Mouse (Mus musculus): ENCODE data around the gene Neu4.
"Not testable (repeated sequence)": the region's sequence is repeated elsewhere in the genome, so short reads cannot be mapped to it uniquely, and the experiment has no call there.

Gene Neu4

DNA sequence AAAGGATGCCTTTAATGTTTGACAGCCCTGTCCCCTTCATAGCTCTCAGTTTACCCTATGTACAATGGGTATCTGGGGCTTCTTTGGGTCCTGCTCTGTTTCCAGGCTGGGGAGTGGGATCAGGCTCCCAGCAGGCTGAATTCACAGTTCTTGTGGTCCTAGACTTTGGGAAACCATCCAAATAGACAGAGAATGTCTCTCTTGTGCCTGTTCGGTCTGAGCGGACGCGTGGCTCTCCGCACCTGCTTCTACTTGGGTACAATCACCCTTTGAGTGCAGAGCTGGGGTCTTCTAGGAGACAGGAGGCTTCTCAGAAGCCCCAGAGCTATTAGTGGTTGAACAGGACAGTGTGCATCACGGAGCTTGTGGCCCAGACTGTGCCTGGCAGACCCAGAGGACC, at the start of gene Neu4:
Gene Neu4 (plus strand): TSS at position 301 of the 400 bp plus-strand sequence.
- no peak for DNase-seq (ENCODE audit: low spot score in 2 of 2)

DNA sequence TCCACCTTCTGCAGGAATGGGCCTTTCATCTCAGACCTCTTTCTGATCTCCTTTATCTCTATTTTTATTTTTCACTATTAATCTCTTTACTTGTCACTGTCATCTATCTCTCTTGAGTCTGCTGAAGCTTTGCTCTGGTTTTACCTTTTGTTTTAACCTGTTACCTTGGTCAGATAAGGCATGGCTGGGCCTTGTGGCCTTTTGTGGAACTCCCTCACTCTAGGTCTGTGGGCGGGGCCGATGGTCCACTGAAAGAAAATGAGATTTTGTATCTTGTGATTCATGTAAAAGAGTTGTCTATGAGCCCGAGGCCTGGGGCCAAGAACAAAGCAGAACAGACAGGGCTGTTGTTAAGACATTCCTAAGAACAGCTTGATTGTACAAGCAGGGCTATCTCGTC, 49.5 kb upstream of the Neu4 start:
- not testable (repeated sequence) for DNase-seq (ENCODE audit: low spot score in 2 of 2)

DNA sequence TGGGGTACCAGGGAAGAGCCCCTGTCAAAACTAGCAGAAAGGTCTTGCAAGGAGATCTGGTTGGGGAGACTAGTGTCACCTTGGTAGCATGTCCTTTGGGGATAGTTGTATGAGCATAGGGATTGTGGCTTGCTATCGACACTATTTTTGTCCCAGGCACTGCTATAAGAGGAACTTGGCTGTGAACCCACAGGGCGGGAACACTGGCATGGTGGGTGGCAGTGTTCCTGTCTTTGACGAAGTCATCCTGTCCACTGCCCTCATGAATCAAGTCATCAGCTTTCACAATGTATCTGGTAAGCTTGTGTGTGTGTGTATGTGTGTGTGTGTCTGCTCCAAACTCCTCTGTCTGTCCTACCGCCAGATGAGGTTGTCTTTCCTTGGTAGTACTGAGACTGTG, 44.5 kb upstream of the Neu4 start:
- DNase-seq (ENCODE audit: low spot score in 2 of 2), result not testable (repeated sequence)

DNA sequence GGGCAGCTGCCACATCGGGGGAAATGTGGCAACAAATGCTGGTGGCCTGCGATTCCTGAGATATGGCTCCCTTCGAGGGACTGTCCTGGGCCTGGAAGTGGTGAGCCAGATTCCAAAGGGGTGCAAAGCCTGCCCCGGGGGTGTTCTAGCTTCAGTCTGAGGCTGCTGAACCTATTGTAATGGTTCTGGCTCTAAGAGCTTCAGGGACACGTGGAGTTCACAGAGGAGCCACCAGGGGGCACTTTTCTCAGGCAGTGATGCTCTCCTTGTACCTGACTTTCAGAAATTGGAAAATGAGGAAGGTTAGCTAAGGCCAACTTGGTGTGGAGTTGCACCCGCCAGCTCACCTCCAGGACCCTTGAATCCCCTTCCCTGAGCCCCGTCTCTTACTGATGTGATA, 42.0 kb upstream of the Neu4 start:
- not testable (repeated sequence) for DNase-seq (ENCODE audit: low spot score in 2 of 2)

DNA sequence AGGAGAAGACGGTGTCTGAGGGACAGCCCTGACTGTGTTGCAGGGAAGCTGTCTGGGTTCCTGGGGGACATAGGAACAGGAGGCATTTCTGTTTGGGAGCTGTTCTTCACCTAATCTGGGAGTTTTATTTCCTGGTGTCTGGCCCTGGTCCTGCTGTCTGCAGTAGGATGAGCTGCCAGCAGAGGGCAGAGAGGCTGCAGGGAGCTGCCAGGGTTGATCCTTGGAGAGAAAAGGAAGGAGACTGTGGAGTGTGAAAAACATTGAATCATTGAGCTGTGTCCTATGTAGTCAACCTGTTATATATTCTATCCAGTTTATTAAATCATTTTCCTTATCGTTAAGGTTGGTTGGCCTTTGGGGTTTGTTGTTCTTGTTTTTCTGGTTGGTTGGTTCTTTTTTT, 39.3 kb upstream of the Neu4 start:
- not testable (repeated sequence) for DNase-seq (ENCODE audit: low spot score in 2 of 2)

DNA sequence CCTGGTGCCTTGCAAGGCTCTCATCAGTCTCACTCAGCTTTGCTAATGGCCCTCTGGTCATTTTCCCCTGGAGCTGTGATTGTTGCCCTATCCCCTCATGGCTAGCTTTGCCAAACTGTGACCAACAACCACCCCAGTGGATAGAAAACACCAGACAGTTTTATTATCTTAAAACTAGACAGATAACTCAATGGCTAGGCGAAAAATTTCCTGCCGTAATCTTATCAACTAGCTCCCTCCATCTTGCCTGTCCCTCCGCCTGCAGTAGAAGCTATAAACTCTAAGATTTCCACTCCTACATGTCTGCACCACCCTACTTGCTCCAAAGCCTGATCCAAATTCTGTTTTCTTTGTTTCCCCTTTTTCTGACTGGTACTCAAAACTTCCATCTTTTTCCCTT, 34.1 kb upstream of the Neu4 start:
- no peak for DNase-seq (ENCODE audit: low spot score in 2 of 2)

DNA sequence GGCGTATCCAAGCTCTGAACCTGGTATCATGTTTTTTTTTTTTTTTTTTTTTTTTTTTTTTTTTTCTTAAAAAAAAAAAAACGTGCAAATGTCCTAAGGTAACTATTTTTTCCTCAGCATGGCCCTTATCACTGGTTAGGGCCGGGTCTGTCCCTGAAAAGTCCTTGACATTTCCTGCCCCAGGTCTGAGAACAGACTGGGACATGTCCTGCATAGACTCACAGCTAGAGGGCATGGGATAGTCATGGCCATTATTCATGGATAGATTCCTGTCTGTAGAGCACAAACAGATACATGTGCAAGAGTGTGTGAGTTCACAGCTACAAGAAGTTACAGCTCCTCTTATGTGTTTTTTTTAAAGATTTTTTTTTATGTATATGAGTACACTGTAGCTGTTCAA, 31.5 kb upstream of the Neu4 start:
- DNase-seq (ENCODE audit: low spot score in 2 of 2), result no peak

DNA sequence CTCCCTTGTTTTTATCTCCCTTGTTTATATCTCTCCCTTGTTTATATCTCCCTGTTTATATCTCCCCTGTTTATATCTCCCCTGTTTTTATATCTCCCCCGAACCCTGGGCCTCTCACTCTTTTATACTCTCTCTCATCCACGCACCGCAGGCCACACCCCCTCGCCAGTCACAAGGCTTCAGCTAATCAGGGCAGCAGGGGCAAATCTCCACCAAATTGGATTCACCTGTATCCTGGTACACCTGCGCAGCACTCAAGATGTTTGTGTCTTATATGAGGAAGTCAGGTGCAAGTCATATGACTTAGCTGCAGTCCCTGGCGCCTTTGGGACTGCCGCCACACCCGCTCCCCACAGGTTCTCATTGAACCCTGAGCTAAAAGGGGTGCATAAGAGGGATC, 30.0 kb upstream of the Neu4 start, which contains the start of gene Gal3st2c:
Gene Gal3st2c (plus strand): TSS at position 301 of the 400 bp plus-strand sequence.
- not testable (repeated sequence) for DNase-seq (ENCODE audit: low spot score in 2 of 2)

DNA sequence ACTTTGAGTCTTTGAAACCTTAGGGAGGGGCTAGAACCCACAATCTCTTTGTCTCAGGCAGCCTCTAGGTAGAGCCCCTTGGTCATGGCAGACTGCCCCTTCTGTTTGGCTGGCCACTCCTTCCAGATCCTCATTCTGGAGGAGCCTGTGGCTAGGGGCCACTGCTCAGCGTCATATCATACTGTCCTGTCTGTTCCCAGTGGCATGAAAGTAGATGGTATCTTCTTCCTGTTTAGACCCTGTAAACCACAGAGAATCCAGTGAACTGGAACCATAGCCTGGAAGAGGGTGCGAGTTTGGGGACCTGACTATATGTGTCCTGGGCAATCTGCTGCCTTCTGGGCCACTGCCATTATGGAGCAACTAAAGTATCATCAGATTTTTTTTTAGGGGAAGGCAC, 29.2 kb upstream of the Neu4 start:
- not testable (repeated sequence) for DNase-seq (ENCODE audit: low spot score in 2 of 2)

DNA sequence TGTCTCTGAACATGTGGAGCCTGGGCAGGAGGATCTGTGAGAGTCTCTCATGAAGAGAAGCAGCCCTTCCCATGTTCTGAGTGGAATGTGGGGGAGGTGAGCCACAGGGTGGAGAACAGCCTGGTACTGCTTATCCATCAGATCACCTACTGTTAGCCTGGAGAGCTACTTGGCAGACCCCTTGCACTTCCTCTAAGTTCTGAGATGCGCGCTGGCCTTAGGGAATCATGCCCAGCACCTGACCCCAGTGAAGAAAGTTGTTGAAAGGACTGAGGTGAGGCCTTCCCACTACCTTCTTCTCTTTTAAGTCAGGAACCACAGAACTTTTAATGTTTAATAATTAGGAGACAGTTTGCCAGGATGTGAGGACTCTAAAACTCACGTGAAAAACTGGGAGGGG, 28.8 kb upstream of the Neu4 start:
- DNase-seq (ENCODE audit: low spot score in 2 of 2), result not testable (repeated sequence)

DNA sequence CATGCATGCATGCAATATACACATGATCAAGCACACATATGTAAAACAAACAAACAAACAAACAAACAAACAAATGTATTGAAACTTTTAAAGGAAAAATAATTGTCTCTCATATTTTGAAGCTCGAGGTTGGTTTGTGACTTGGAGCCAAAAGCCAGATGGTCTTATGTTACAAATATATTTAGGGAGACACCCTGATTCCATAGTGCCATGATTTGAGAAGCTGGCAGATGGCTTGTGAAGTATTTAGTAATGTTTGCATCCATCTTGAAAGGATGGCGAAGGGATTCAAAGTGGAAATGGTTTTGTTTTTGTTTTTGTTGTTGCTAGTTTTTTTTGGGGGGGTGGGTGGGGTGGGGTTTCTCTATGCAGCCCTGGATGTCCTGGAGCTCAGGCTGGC, 19.2 kb upstream of the Neu4 start:
- no peak for DNase-seq (ENCODE audit: low spot score in 2 of 2)

DNA sequence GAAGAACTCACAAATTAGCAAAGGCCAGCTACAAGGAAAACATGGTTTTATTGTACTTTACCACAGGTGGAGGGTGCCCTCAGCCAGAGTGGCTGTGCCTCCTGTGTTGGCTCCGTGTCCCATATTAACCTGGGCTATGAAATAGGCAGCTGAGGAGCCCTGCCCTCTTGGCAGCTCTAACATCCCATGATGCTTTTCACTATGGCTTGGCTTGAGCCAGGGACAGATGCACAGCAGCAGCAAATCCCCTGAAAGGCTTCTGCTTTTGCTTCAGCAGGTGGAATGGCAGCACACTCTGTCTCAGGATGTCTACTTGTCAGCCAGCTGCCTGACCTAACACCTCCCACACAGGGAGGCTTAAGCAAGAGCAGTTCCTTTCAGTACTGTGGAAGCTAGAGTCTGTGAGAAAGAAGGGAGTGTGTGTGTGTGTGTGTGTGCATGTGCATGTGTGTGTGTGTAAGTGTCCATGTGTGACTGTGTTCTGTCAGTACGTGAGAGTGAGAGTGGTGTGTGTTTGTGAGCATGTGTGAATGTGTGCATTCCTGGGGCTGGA, 14.2 kb upstream of the Neu4 start:
- not testable (repeated sequence) for DNase-seq (ENCODE audit: low spot score in 2 of 2)

DNA sequence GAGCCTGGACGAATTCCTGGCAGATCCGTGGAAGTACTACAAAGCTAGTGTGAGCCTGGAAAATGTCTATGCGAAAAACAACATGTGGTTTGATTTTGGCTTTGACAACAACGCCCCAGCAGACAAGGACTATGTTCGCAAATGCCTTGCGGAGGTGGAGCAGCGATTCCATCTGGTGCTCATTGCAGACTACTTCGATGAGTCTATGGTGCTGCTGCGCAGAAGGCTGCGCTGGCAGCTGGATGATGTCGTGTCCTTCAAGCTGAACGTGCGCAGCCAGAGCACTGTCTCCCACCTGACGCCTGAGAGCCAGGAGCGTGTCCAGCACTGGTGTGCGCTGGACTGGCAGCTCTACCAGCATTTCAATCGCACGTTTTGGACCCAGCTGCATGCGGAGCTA, 11.4 kb upstream of the Neu4 start:
- DNase-seq (ENCODE audit: low spot score in 2 of 2), result peak; percentile 41 to 57

DNA sequence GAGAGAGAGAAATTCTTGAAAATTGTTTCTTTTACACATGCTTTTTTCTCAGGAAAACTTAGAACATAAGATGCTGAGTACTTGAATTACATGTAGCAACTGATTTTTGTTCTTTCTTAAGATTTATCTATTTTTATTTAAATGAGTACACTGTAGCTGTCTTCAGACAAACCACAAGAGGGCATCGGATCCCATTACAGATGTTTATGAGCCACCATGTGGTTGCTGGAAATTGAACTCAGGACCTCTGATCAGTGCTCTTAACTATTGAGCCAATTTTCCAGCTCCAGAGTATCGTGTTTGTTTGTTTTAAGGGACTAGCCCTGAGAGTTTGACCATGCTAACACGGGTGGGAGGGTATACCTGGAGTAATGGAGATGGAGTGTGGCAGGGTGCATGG, 8.6 kb upstream of the Neu4 start:
- DNase-seq (ENCODE audit: low spot score in 2 of 2), result no peak

DNA sequence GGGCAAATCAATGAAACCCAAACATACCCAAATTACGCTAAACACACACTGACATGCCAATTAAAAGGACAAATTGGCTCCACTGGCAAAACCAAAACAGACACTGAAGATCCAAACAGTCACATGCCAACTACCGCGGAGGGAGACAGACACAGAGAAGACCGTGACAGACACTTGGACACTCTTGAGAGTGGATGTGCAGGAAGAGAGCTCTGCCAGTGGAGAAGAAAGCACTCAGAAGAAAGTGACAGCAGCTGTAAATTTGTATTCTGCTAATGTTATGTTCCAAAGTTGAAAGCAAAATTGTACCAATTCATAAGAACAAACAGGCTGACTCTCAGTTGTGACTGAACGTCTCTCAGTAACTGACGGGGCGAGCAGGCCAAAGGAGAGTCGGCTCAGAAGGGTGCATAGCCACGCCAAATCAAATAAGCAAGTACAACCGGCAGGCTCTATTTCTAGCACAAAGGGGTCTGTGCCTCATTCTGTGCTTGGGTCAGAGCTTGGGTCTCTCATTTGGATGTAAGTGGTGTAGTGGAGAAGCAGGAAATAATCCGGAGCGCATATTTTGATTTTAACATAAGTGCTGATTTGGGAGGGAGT, 7.4 kb downstream of the Neu4 start:
- no peak for DNase-seq (ENCODE audit: low spot score in 2 of 2)

DNA sequence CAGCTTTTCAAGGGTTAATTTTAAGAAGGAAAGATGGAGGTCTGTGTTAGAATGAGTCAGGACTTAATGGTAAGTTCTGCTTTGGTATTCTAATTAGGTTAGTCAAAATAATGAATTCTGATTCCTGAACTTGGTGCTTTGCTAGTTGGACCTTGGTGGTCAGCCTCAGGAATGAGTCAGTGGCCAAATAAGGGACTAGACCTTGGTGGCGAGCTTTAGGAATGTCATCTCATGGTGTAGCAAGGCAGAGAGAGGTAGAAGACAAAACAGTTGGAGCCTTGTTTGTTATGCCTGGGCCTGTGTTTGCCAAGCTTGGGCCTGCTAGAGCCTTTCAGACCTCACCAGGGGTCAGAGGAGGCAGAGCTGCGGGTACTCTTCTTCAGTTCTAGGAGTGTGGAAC, 8.5 kb downstream of the Neu4 start:
- no peak for DNase-seq (ENCODE audit: low spot score in 2 of 2)

DNA sequence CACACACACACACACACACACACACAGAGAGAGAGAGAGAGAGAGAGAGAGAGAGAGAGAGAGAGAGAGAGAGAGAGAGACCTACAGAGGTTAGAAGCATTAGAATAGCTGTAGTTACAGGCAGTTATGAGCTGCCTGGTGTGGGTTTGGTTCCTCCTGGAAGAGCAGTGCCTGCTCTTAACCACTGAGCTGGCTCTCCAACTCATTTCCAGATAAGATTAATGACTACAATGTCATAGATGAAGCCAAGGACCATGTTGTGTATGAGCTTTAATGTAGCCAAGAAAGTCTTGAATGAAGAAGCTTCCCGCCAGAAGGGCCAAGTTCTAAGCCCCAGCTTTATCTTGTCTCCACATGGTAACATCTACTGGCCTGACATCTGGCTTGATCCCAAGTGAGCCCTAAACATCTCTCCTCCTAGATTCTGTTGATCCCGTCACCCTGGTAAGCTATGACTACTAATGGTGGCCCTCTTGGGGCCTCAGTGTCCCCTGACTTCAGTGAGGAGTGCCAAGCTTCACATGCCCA, 12.9 kb downstream of the Neu4 start:
- no peak for DNase-seq (ENCODE audit: low spot score in 2 of 2)

DNA sequence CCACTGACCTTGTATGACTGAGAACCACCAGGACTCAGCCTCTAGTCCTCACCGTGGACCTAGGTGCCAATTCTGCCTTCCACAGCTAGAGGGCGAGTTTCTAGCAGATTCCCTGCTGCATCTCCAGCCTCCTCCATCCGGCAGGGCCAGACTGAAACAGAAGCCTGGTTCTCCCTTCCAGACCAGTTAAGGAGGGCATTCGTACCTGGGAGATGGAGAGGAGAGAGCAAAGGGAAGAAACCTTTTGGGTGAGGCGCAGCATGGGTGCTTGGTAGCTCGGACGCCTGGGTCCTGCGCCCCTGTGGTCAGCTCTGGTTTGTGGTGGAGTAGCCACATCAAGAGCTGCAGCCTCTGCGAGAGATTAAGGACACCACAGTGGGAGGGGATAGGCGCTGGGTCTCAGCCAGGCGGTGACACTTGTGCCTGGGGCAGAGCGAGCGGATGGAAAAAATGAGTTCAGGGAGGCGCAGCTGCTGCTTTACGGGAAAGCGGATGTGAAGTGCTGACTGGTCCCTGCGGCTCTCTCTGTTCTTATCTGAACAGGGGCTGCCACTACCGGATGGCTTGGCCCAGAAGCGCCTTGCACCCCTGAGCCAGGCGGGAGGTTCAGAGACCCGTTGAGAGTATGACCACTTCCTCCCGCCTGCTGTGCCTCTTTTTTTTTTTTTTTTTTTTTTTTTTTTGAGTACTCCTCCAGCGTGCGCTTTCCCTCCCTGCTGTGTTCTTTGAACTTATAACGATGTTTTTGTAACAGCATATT, 14.9 kb downstream of the Neu4 start:
- peak; percentile 72 to 78 for DNase-seq (ENCODE audit: low spot score in 2 of 2)

DNA sequence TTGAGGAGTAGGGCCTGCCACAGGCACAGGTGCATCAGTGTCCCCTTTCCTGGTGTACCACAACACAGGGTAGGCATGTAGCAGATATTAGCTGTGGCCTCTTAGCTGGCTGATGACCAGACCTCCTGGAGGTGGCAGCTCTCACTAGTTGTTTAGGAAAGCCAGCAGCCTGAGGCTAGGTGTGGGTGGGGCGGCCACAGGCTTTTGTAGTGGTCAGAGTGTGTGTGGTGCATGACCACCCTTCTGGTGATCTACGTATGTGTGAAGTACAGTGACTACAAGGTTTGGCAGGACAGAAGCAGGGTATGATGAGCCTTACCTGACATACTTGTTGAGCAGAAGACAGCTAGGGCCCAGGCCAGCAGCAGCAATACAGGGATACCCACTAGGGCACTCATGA, 20.1 kb downstream of the Neu4 start:
- no peak for DNase-seq (ENCODE audit: low spot score in 2 of 2)

DNA sequence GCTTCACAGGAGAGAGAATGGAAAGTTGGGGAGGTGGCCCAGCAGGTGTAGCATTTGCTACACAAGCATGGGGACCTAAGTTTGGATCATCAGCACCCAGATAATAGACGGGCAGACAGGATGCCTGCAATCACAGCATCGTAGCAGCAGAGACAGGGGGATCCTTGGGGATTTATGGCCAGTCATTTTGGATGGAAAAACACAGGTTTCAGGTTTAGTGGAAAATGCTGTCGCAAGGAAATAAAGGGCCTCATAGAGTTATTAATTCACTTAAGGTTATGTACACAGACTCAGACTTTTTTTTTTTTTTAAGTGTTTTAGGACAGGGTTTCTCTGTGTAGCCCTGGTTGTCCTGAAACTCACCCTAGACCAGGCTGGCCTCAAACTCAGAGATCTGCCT, 25.3 kb downstream of the Neu4 start:
- no peak for DNase-seq (ENCODE audit: low spot score in 2 of 2)

DNA sequence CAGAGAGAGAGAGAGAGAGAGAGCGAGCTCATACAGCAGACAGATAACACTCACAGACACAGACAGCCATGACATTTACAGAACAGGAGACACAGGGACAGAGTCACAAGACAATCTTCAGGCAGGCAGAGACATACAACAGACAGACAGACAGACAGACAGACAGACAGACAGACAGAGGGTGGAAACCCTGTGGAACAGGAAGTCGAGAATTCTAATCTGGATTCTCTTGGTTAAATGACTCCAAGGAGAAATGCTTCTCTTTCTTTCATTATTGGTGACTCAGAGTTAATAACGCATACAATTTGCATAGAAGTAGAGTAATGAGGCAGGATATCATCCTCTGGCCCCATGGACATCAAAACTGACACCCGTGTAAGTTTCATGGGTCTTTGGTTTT, 26.3 kb downstream of the Neu4 start:
- no peak for DNase-seq (ENCODE audit: low spot score in 2 of 2)

DNA sequence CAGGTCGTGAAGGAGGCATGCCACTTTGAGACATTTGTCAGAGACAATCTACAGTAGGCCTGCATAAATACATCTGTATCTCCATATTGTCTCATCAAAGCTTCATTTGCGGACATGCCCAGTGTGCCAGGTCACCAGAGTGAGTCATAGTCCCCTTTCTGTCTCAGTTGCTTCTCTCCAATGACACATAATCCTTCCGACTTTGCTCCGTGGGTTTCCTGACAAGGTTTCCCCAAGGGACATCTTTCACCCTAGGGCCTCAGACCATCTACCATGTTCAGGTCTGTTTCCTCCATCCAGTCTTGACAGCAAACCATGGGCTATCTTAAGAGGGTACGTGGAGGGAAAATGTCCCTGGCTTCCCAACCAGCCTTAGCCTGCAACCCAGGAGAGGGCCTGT, 30.9 kb downstream of the Neu4 start:
- no peak for DNase-seq (ENCODE audit: low spot score in 2 of 2)

DNA sequence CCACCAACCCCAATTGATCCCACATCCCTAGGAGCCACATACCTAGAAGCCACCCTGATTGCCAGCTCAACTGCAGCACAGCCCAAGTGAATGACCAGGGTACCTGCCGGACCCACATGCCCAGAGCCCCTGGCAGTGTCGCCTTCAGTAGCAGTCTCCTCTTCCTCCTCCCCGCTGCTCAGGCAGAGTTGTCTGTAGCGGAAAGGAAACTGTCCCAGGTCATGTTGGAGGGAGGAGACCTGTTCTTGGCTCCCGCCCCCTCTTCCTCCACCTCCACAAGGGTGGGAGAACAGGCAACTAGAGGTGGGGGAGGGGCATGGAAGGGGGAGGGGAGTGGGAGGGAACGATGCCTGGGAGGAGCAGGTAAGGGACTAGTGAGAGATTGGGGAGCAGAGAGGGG, 32.1 kb downstream of the Neu4 start, which contains the start of gene Pdcd1:
Gene Pdcd1 (minus strand): TSS at position 181 of the 400 bp plus-strand sequence.
- DNase-seq (ENCODE audit: low spot score in 2 of 2), result no peak
